Mouse (Mus musculus) midbrain, postnatal 0 days (tissue): ENCODE measurements at regions not wholly inside any gene's neighbourhood (a gene's known extent, or its start where the extent isn't known, plus 50 kb on each side); places are given as distances from the start of the nearest gene placed in this dataset.
A peak's percentile ranks its signal among the peaks of the same experiment; 100 is the strongest.

Experiments
- ATAC-seq: fragments of 200-750 bp; cut with Nextera tagmentation; 2 replicates; pipeline ENCODE4 v1.8.0; 2017; ENCODE audit warnings: moderate number of reproducible peaks, mild to moderate bottlenecking, moderate TSS enrichment, moderate library complexity; ENCODE audit not compliant: low FRiP score
- DNase-seq: peaks from one replicate; pipeline ENCODE4 v3.0.0-alpha.2; 2015; ENCODE audit warnings: low spot score
- H3K27ac ChIP-seq: fragments of 300-500 bp; sonication (generic); 2 replicates; pipeline ENCODE4 v1.5.1; 2014; ENCODE audit warnings: low read depth, mild to moderate bottlenecking, low read length, mixed read lengths
- H3K27me3 ChIP-seq: fragments of 300-500 bp; sonication (generic); 2 replicates; pipeline ENCODE4 v1.6.1; 2014; ENCODE audit warnings: low read length, control low read depth, mixed read lengths; ENCODE audit not compliant: insufficient read depth
- H3K36me3 ChIP-seq: fragments of 300-500 bp; sonication (generic); 2 replicates; pipeline ENCODE4 v1.6.1; 2014; ENCODE audit warnings: low read length, control low read depth, mixed read lengths; ENCODE audit not compliant: insufficient read depth
- H3K4me1 ChIP-seq: fragments of 300-500 bp; sonication (generic); 2 replicates; pipeline ENCODE4 v1.6.1; 2014; ENCODE audit warnings: mild to moderate bottlenecking, control low read depth, antibody characterized with exemption, low read length, mixed read lengths; ENCODE audit not compliant: insufficient read depth
- H3K4me2 ChIP-seq: fragments of 300-500 bp; sonication (generic); 2 replicates; pipeline ENCODE4 v1.6.1; 2014; ENCODE audit warnings: low read depth, mild to moderate bottlenecking, low read length, mixed read lengths; ENCODE audit not compliant: poor library complexity, severe bottlenecking
- H3K4me3 ChIP-seq: fragments of 300-500 bp; sonication (generic); 2 replicates; pipeline ENCODE4 v1.5.1; 2014; ENCODE audit warnings: low read depth, mild to moderate bottlenecking, low read length, moderate library complexity
- H3K9ac ChIP-seq: fragments of 300-500 bp; sonication (generic); replicated peaks from 2 replicates; pipeline ENCODE4 v1.6.1; 2014; ENCODE audit warnings: mild to moderate bottlenecking, low read length, moderate library complexity, mixed read lengths; ENCODE audit not compliant: poor library complexity, severe bottlenecking
- H3K9me3 ChIP-seq: fragments of 300-500 bp; sonication (generic); 2 replicates; pipeline ENCODE4 v1.6.1; 2016; ENCODE audit warnings: low read length, control low read depth
- CTCF ChIP-seq: IDR thresholded peaks from 2 replicates; pipeline ENCODE4 v1.5.1; 2016; ENCODE audit warnings: antibody characterized with exemption, mild to moderate bottlenecking
- WGBS: fragments of 180-500 bp; shearing (Covaris S2); extraction: QIAGEN DNeasy Blood & Tissue Kit; methylation state at CpG from one replicate; pipeline ENCODE4 v1.1.7; 2014; 5-methylcytosine and 5-hydroxymethylcytosine counted together

- no peak for TF ChIP-seq CTCF
- Histone ChIP-seq H3K27ac (no peak overlapping the region), H3K4me3 (no peak overlapping the region), H3K27me3 (no peaks in the 10 kb centered on the region), H3K36me3 (no peaks in the 10 kb centered on the region), H3K9me3 (no peaks in the 10 kb centered on the region), H3K4me1 (no peaks in the 10 kb centered on the region), H3K9ac (no peak overlapping the region), H3K4me2 (no peak overlapping the region)
- ATAC-seq (no peak), DNase-seq (no peak)
- WGBS: 61% methylated on average over 5 of the region's 5 CpGs
These were observed 283.7 kb upstream of the Ano5 start for GRCm38 (mm10) chr7:51227136-51227535.

DNA sequence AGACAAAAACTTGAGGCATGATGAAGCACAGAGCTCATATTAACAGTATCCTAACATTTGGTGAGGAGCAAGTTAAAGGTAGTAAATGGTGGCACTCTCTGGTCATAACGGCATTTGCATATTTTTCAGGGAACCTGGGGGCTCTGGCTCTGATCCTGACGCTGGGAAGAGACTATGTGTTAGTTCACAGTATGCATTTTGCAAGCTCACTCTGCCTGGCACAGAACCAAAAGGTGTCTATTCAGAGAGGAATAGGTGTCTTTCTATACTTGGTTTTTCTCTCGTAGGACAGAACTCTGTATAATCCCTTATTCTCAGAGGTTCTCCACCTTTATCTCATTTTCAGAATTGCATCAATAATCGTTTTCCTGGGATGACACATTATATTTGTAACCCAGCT is 276.2 kb upstream of the Ano5 start:
- no peak for TF ChIP-seq CTCF
- DNase-seq (no peak), ATAC-seq (no peak)
- Histone ChIP-seq H3K9me3 (no peaks in the 10 kb centered on the region), H3K4me1 (no peaks in the 10 kb centered on the region), H3K9ac (no peak overlapping the region), H3K4me2 (no peak overlapping the region), H3K36me3 (no peaks in the 10 kb centered on the region), H3K4me3 (no peak overlapping the region), H3K27ac (no peak overlapping the region), H3K27me3 (no peaks in the 10 kb centered on the region)
- WGBS: 78% methylated on average over 4 of the region's 4 CpGs

DNA sequence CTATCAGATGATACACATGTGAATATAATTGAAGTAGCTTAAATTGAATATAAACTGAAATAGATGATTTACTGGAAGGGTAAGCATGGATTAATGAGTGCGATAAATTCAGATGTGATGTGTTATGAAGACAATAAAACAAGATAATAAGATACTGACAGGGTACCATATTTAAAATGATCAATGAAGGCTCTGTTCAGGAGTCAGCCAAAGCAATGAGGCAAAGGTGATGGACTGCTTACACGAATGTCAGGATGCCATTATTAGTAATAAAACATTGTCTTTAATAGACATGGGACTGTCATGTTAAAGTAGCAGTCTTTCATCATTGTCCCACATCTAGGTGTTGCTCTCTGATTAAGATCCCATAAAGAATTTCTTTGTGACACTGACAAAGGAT is 263.1 kb upstream of the Ano5 start:
- ATAC-seq: no peak
- H3K36me3 ChIP-seq: no peaks in the 10 kb centered on the region
- no peaks in the 10 kb centered on the region for H3K9me3 ChIP-seq
- H3K4me2 ChIP-seq: no peak overlapping the region
- no peak overlapping the region for H3K4me3 ChIP-seq
- WGBS: 75% methylated on average over 2 of the region's 2 CpGs
- no peak for TF ChIP-seq CTCF
- H3K9ac ChIP-seq: no peak overlapping the region
- no peak for DNase-seq
- no peaks in the 10 kb centered on the region for H3K4me1 ChIP-seq
- no peak overlapping the region for H3K27ac ChIP-seq
- H3K27me3 ChIP-seq: no peaks in the 10 kb centered on the region

DNA sequence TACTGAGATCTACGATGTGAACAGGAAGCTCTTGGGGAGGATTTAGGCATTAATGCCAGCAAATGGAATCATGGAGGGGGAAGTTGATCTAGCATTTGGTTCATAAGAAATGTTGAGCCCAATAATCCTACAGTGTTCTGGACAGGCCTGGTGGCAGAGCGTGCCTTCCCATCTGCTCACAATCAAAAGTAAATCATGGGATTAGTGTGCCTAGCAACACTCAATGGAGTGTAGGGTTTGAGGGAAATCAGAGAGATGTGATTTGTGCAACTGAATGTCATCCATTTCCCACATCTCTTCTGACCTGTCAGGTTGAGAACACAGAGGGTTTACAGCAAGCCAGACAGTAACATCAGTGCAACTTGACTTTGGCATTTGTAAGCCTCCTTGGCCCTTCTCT is 256.4 kb upstream of the Ano5 start:
- H3K4me3 ChIP-seq: no peak overlapping the region
- H3K4me2 ChIP-seq: no peak overlapping the region
- DNase-seq (peak; percentile 62), ATAC-seq (no peak)
- H3K27ac ChIP-seq: no peak overlapping the region
- H3K36me3 ChIP-seq: no peaks in the 10 kb centered on the region
- H3K4me1 ChIP-seq: no peaks in the 10 kb centered on the region
- H3K9me3 ChIP-seq: no peaks in the 10 kb centered on the region
- H3K27me3 ChIP-seq: no peaks in the 10 kb centered on the region
- no peak for TF ChIP-seq CTCF
- no peak overlapping the region for H3K9ac ChIP-seq
- WGBS: 52% methylated on average over 2 of the region's 2 CpGs

DNA sequence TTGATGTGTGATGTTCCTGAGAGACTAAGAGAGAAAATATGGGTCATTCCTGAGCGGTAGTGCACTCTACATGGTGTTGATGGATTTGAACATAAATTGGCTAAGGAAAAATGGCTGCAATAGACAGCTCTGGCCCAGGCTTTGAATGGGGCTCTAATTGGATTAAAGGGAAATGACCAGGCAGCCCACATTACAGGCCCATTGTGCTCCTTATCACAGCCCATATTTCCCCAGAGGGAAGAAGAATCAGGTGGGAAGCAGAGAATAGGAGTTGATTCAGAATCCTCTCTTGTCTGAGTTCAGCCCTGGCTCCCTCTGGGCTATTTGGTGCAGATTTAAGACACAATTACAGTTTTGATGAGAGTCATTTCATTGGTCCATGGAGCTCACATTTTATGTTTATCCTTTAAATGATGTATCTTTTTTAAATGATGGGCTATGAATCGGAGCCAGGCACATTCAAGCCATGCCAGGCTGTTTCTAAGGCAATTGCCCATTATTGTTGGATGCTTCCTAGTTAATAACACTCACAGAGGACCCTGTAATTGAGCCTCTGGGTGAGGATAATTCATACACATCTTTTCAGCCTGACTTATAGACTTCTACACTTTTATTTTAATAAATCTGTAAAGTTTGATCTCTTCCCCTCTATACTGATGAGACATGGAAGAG is 251.5 kb upstream of the Ano5 start:
- Histone ChIP-seq H3K4me2 (no peak overlapping the region), H3K9me3 (no peaks in the 10 kb centered on the region), H3K27ac (no peak overlapping the region), H3K36me3 (no peaks in the 10 kb centered on the region), H3K27me3 (no peaks in the 10 kb centered on the region), H3K9ac (no peak overlapping the region), H3K4me1 (no peaks in the 10 kb centered on the region), H3K4me3 (no peak overlapping the region)
- 52% methylated on average over 2 of the region's 2 CpGs for WGBS
- DNase-seq (peak; percentile 28), ATAC-seq (no peak)
- TF ChIP-seq CTCF: no peak

GRCm38 (mm10) chr7:51264166-51264565 is 246.7 kb upstream of the Ano5 start:
- DNase-seq: no peak
- WGBS: 61% methylated on average over 4 of the region's 4 CpGs
- Histone ChIP-seq H3K36me3 (no peaks in the 10 kb centered on the region), H3K9ac (0 out of 2 replicates have a peak overlapping the region, but pooled peaks have one; percentile 13), H3K27ac (no peak overlapping the region), H3K4me1 (no peaks in the 10 kb centered on the region), H3K4me2 (no peak overlapping the region), H3K27me3 (no peaks in the 10 kb centered on the region), H3K4me3 (no peak overlapping the region), H3K9me3 (no peaks in the 10 kb centered on the region)
- no peak for ATAC-seq
- TF ChIP-seq CTCF: no peak
